Mouse (Mus musculus) neural tube, embryonic 13.5 days (tissue): Measurements from ENCODE around the gene Capn1. TPM values are rescaled to one million over a fixed set of nuclear protein-coding genes. Genes with fewer than 3 reads are reported as not detected.

ENCODE experiments used
- ATAC-seq: fragments of 200-750 bp; cut with Nextera tagmentation; 2 replicates; pipeline ENCODE4 v1.8.0; 2017; ENCODE audit warnings: low read depth, mild to moderate bottlenecking, moderate TSS enrichment, moderate library complexity
- H3K27ac ChIP-seq: fragments of 300-500 bp; sonication (generic); replicated peaks from 2 replicates; pipeline ENCODE4 v1.5.1; 2015; ENCODE audit warnings: moderate library complexity, mild to moderate bottlenecking, inconsistent platforms
- H3K27me3 ChIP-seq: fragments of 300-500 bp; sonication (generic); 2 replicates; pipeline ENCODE4 v1.6.1; 2015; ENCODE audit warnings: mild to moderate bottlenecking, inconsistent platforms
- H3K36me3 ChIP-seq: fragments of 300-500 bp; sonication (generic); 2 replicates; pipeline ENCODE4 v1.6.1; 2015; ENCODE audit warnings: mild to moderate bottlenecking, inconsistent platforms
- H3K4me1 ChIP-seq: fragments of 300-500 bp; sonication (generic); replicated peaks from 2 replicates; pipeline ENCODE4 v1.6.1; 2015; ENCODE audit warnings: inconsistent platforms
- H3K4me2 ChIP-seq: fragments of 300-500 bp; sonication (generic); 2 replicates; pipeline ENCODE4 v1.6.1; 2015; ENCODE audit warnings: inconsistent platforms, mild to moderate bottlenecking, moderate library complexity
- H3K4me3 ChIP-seq: fragments of 300-500 bp; sonication (generic); 2 replicates; pipeline ENCODE4 v1.5.1; 2015; ENCODE audit warnings: mild to moderate bottlenecking, inconsistent platforms
- H3K9ac ChIP-seq: fragments of 300-500 bp; sonication (generic); 2 replicates; pipeline ENCODE4 v1.6.1; 2015; ENCODE audit warnings: moderate library complexity, mild to moderate bottlenecking, inconsistent platforms
- H3K9me3 ChIP-seq: fragments of 300-500 bp; sonication (generic); 2 replicates; pipeline ENCODE4 v1.6.1; 2016; ENCODE audit warnings: inconsistent platforms
- WGBS: fragments of 180-500 bp; shearing (Covaris S2); methylation state at CpG from one replicate; pipeline ENCODE4 v1.1.7; 2015; 5-methylcytosine and 5-hydroxymethylcytosine counted together
- polyA plus RNA-seq: library from polyadenylated mRNA; unstranded; fragments of >200 nt; fragmentation: Nextera tagmentation; extraction: Ambion mirVana; gene quantifications from 2 replicates; pipeline ENCODE4 v1.2.1, GENCODE M21; 2015

Gene Capn1
- polyA plus RNA-seq, 1 experiment from 2014 or later, result 7.5 TPM

DNA sequence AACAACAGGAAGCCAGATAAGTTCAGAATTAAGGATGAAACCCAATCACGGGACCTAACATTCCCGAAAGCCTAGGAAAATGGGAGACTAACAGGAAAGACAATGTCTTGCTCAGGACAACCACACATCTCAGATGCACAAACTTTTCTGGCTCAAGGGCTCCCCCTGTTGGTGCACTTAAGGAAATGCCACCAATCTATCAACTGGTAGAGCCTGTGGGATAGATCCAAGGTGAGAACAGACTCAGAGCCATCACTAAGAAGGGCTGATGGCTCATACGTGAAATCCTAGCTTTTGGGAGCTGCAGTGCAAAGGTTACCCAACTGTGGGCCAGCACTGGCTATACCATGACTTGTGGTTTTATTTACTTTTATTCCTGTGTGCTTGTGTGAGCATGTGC lies 59.0 kb downstream of the Capn1 start:
- Histone ChIP-seq H3K36me3 (peaks cover 29% of the 10 kb centered on the region), H3K27me3 (no peaks in the 10 kb centered on the region), H3K9me3 (no peaks in the 10 kb centered on the region), H3K27ac (no peak overlapping the region), H3K9ac (no peak overlapping the region), H3K4me1 (no peaks in the 10 kb centered on the region), H3K4me2 (no peak overlapping the region), H3K4me3 (no peak overlapping the region)
- WGBS, result 22% methylated on average over 3 of the region's 3 CpGs
- ATAC-seq, result 0 out of 2 replicates have a peak, but pooled peaks have one; percentile 61

DNA sequence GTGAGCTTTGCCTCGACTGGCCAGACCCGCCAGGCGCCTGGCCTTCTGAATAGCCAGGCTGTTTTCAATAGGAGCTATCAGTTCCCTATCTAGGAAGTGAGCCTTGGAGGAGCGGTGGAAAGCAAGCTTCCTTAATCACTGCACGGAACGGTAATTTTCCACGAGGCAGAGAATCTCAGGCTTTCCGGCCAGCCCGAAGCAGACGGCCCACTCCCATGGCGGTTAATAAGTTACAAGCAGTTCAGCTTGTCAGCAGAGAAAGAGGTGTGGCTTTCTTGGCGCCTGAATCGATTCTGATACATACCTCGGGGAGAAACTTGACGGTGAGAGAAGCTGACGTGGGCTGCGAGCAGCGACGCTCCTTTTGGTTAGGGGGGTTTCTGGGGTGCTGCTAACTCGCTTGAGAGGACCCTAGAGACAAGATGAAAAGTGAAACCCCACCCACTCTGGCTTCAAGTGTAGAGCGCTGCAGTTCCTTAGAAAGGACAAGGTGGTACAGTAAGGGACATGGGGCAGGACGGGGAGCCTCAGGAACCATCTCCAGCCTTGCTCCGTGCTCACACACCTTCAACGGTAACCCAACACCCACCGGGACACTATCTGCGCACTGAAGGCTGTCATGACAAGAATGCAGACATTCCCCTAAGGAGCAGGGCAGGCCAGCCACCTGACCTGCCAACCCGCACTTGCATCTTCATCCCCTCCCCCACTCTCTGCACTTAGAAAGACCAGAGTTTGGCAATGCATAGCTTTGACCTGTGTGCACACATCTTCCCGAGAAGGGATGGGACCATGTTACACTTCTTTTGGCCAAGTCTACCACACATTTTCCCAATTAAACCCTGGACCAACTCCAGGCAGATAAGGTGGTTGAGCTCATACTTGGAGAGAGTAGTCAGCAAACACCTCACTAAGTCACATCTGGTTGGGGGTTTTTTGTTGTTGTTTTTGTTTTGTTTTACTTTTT lies 59.7 kb downstream of the Capn1 start:
- H3K36me3 ChIP-seq, result peaks cover 30% of the 10 kb centered on the region
- no peak overlapping the region for H3K4me3 ChIP-seq
- no peak overlapping the region for H3K4me2 ChIP-seq
- WGBS, result 86% methylated on average over 28 of the region's 28 CpGs
- H3K27ac ChIP-seq, result no peak overlapping the region
- no peaks in the 10 kb centered on the region for H3K27me3 ChIP-seq
- H3K9ac ChIP-seq, result no peak overlapping the region
- H3K4me1 ChIP-seq, result no peaks in the 10 kb centered on the region
- no peak for ATAC-seq
- H3K9me3 ChIP-seq, result no peaks in the 10 kb centered on the region

DNA sequence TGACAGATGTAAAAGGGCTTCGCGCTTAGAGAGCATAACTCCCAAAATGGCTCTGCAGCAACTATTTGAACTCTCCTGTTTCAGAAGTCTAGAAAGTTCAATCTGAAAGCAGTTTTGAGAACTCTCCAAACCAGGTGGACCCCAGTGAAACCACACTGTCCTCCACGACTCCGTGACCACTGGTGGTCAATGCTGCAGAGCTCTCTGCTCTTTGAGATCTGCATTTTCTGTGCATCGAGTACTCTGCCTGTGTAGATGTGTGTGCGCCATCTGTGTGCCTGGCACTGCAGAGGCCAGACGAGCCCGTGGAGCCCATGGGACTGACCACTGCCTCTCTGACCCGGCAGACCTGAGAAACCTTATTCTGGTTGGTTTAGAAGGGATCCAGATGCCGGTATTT lies 60.8 kb downstream of the Capn1 start:
- H3K36me3 ChIP-seq, result peaks cover 41% of the 10 kb centered on the region
- no peak overlapping the region for H3K9ac ChIP-seq
- no peaks in the 10 kb centered on the region for H3K9me3 ChIP-seq

DNA sequence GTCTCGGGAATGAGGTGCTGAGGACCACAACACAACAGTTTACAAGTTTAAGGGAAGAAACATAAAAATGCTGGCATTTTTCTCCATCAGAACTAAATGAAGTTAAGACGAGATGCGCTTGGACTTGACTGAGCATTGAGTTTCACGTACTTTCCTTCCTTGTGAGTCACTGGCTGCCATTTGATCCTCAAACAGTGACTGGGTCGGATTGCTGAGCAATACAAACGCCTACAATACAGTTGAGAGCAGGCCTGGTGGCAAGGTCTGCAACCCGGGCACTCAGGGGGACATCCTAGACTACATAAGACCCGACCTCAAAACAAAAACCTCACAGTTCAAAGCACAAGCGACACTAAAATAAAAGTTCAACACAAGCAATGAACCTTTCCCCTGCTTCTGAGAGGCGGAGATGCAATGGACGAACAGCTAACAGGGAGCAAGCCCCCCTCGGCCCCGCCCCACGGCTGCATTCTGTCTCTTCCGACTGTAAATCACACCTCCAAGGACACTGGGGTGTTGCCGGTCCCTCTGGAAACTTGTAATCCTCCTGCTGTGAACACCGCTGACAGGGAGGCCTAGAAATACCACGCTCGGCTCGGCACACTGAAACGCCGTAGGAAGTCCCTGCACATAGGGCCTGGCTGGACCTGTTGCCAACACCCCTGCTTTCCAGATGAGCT lies 61.5 kb downstream of the Capn1 start:
- Histone ChIP-seq H3K4me2 (no peak overlapping the region), H3K36me3 (peaks cover 42% of the 10 kb centered on the region), H3K9me3 (no peaks in the 10 kb centered on the region), H3K27me3 (no peaks in the 10 kb centered on the region), H3K9ac (no peak overlapping the region), H3K4me1 (no peaks in the 10 kb centered on the region), H3K27ac (no peak overlapping the region), H3K4me3 (no peak overlapping the region)
- WGBS, result 71% methylated on average over 22 of the region's 22 CpGs
- no peak for ATAC-seq

More for the DNA sequence above, 60.8 kb downstream of the Capn1 start:
- Histone ChIP-seq H3K4me2 (no peak overlapping the region), H3K27ac (no peak overlapping the region), H3K4me1 (no peaks in the 10 kb centered on the region), H3K27me3 (no peaks in the 10 kb centered on the region), H3K4me3 (no peak overlapping the region)
- ATAC-seq, result no peak
- 92% methylated on average over 10 of the region's 10 CpGs for WGBS

DNA sequence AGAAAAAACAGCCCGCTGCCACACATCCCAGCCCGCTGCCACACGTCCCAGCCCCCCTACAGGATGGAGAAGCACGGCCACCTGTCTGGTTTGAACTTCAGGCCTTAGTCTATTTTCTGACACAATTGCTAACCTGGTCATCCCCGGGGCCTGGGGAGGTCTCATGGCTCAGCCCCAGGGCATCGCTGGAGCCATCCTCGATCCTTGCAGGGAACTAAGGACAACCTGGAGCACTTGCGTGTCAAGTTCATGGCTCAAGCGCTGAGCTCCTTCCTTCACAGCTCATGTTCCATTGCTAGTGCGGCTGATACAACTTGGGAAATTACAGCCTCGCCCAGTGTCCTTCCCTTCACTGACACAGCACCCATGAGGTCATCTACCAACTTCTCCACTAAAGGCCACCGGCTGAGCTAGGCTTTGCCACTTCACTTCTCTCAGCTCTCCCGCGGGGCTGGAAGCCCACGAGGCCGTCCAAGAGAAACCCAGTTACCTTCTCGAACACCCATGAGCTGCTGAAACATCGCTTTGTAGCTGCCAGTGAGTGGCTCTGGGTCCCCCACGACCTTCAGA lies 62.4 kb downstream of the Capn1 start:
- ATAC-seq, result no peak
- H3K27me3 ChIP-seq, result no peaks in the 10 kb centered on the region
- no peaks in the 10 kb centered on the region for H3K4me1 ChIP-seq
- H3K4me2 ChIP-seq, result no peak overlapping the region
- peaks cover 42% of the 10 kb centered on the region for H3K36me3 ChIP-seq
- no peak overlapping the region for H3K27ac ChIP-seq
- no peak overlapping the region for H3K4me3 ChIP-seq
- H3K9me3 ChIP-seq, result no peaks in the 10 kb centered on the region
- 93% methylated on average over 19 of the region's 19 CpGs for WGBS
- H3K9ac ChIP-seq, result no peak overlapping the region

DNA sequence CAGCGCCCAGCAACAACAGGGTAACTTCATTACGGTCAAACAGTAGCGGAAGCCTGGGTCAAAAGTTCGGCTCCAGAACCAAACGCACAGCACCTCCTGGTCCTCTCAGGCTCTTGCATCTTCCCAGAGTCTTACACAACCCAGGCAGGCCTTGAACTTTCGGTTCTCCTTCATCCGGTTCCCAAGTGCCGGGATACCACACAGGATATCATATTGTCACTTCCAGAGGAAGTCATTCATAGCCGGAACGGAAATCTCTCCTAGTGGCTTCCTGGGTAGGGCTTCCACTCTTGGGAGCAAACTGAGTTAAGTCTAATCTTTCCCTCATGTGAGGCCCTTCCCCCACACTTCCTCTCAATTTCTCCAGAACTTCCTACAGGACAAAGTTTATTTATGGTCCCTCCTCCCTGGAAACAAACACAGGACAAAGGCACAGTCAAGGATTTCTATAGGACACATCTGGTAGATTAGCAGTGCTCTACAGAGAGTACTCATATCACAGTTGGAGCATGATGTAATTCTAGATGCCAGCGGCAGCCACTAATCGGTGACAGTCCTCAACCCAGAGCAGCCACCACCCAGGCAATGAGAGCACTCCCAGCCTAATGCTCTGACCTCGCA lies 63.5 kb downstream of the Capn1 start:
- no peak for ATAC-seq
- Histone ChIP-seq H3K36me3 (peaks cover 47% of the 10 kb centered on the region), H3K9ac (no peak overlapping the region), H3K9me3 (no peaks in the 10 kb centered on the region), H3K4me1 (no peaks in the 10 kb centered on the region), H3K27me3 (no peaks in the 10 kb centered on the region), H3K4me3 (no peak overlapping the region), H3K4me2 (no peak overlapping the region), H3K27ac (peak overlapping the region; percentile 38; the same call in 1 of the 2 replicates)
- 84% methylated on average over 13 of the region's 13 CpGs for WGBS

DNA sequence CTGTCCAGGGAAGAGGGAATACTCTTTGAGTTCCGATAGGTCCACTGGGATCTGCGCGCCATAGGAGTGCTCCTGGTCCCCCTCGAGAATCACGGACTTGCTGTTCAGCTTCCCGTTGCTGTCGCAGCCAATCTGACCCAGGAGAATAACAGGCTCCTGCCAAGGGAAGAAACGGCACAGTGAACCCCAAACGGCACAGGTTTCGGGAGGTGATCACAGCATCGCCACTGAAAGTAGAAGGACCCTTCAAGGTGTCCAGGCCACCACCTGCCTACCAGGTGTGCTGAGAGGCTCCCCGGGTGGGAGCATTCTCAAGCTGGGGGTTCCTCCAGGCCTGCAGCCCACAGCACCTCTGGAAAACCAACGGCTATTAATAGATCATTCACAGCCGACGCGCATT lies 64.1 kb downstream of the Capn1 start:
- ATAC-seq, result no peak
- WGBS, result 93% methylated on average over 16 of the region's 16 CpGs
- Histone ChIP-seq H3K27me3 (no peaks in the 10 kb centered on the region), H3K4me1 (no peaks in the 10 kb centered on the region), H3K36me3 (peaks cover 47% of the 10 kb centered on the region), H3K9me3 (no peaks in the 10 kb centered on the region), H3K9ac (no peak overlapping the region), H3K27ac (no peak overlapping the region), H3K4me2 (no peak overlapping the region), H3K4me3 (no peak overlapping the region)

DNA sequence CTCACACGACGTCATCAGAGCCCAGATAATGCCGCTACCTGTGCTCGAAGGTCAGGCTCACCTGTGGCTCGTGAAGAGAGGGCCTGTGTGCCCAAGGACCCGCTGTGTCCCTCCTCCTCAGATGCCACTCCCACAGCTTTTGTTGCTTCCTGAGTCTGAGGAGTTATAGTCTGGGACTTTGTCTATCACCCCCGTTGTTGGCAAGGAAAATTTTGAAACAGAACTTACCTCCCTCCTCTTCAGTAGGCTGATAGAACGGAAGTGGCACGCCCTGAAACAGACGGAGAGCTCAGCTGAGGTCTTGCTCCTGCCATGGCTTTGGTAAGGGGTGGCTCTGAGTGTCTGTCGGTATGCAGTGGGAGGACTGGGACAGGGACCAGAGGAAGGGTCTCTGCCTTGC lies 65.5 kb downstream of the Capn1 start:
- Histone ChIP-seq H3K9me3 (no peaks in the 10 kb centered on the region), H3K4me1 (0 out of 2 replicates have a peak, but pooled peaks cover 3% of the 10 kb centered on the region), H3K4me2 (no peak overlapping the region), H3K27ac (no peak overlapping the region), H3K27me3 (no peaks in the 10 kb centered on the region), H3K9ac (no peak overlapping the region), H3K36me3 (peaks cover 49% of the 10 kb centered on the region), H3K4me3 (no peak overlapping the region)
- WGBS, result 97% methylated on average over 11 of the region's 11 CpGs
- ATAC-seq, result no peak

DNA sequence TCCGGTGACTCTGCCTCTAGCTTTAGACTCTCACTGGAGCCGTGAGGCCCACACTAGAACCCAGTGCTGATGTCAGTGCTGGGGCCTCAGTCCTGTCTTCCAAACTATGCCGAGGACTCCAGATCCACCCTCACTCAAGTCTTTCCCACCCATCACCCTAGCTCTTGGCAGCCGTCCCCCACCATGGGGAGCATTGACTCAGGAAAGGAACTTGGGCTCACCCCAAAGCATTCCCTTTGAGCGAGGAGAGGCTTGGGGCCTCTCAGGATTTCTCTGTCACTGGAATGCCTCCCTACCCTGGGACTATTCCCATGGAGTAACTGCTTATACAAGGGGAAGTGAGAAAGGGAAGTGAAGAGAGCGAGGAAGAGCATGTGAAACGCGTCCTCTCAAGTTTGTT lies 69.8 kb downstream of the Capn1 start:
- Histone ChIP-seq H3K4me2 (no peak overlapping the region), H3K9ac (no peak overlapping the region), H3K4me1 (0 out of 2 replicates have a peak, but pooled peaks cover 9% of the 10 kb centered on the region), H3K27me3 (no peaks in the 10 kb centered on the region), H3K4me3 (no peak overlapping the region), H3K36me3 (peaks cover 44% of the 10 kb centered on the region), H3K27ac (no peak overlapping the region), H3K9me3 (no peaks in the 10 kb centered on the region)
- 87% methylated on average over 8 of the region's 8 CpGs for WGBS
- no peak for ATAC-seq

DNA sequence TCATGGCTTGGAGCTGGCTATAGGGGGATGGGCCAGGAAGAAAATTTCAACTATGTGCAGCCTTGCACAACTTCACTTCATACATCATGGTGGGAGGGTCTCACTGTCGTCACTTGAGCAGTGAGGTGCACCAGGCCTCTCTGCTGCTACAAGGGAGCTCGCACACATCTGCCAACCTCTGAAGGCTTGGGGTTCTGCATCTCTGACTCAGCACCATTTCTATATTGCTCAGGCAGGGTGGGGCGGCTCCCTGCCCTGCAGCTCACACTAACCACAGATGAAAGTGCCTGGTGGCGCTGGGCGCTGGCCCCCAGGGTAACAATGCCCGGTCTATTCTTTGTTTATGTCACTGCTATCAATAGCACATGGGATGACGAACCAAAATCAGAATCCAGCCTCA lies 70.7 kb downstream of the Capn1 start:
- ATAC-seq, result no peak
- H3K27me3 ChIP-seq, result no peaks in the 10 kb centered on the region
- WGBS, result 80% methylated on average over 7 of the region's 7 CpGs
- H3K4me2 ChIP-seq, result no peak overlapping the region
- H3K9ac ChIP-seq, result no peak overlapping the region
- peaks cover 36% of the 10 kb centered on the region for H3K36me3 ChIP-seq
- H3K4me1 ChIP-seq, result 0 out of 2 replicates have a peak, but pooled peaks cover 9% of the 10 kb centered on the region
- H3K4me3 ChIP-seq, result no peak overlapping the region
- no peaks in the 10 kb centered on the region for H3K9me3 ChIP-seq
- no peak overlapping the region for H3K27ac ChIP-seq

DNA sequence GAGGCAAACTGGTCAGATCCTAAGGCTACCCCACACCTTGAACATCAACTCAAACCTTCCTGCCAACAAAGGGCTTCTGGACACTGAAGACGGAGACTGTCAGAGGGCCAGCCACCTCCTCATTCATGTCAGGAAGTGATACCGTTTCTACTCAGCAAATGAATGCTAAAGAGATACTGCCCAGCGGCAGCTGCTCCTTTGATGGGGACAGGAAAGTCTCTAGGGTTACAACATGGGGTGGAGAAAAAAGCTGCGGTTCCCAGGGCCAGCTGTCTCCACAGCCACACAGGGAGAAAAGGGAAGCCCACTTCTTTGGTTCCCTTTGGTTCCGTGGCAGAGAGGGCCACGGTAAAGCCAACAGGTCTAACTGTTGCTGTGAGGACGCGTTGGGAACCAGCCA lies 71.6 kb downstream of the Capn1 start:
- WGBS, result 75% methylated on average over 8 of the region's 8 CpGs
- Histone ChIP-seq H3K27me3 (no peaks in the 10 kb centered on the region), H3K4me1 (peaks cover 14% of the 10 kb centered on the region; the same call in 1 of the 2 replicates), H3K4me3 (no peak overlapping the region), H3K27ac (no peak overlapping the region), H3K4me2 (no peak overlapping the region), H3K36me3 (peaks cover 38% of the 10 kb centered on the region), H3K9me3 (no peaks in the 10 kb centered on the region), H3K9ac (no peak overlapping the region)
- ATAC-seq, result no peak

DNA sequence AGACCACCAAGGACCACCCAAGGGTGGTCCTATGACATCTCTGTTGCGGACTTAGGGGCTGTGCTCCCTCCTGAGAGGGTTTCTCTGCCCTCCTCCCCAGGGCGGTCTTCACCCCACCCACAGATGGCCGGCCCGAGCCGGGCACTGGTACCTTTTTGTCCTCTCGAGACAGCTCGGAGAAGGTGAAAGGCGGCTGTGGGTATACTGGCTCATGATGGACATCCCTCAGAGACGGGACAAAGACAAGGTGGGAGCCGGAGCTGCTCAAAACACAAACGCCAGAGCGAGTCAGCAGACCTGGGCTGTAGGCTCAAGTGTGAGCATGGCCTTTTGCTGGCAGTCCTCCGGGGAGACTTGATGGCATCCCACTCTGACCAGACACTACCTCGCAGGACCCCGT lies 72.3 kb downstream of the Capn1 start:
- H3K9ac ChIP-seq, result no peak overlapping the region
- no peaks in the 10 kb centered on the region for H3K27me3 ChIP-seq
- no peak overlapping the region for H3K4me3 ChIP-seq
- peaks cover 15% of the 10 kb centered on the region for H3K4me1 ChIP-seq
- H3K4me2 ChIP-seq, result no peak overlapping the region
- H3K36me3 ChIP-seq, result peaks cover 34% of the 10 kb centered on the region
- WGBS, result 92% methylated on average over 15 of the region's 15 CpGs
- H3K27ac ChIP-seq, result no peak overlapping the region
- H3K9me3 ChIP-seq, result no peaks in the 10 kb centered on the region
- ATAC-seq, result no peak
